Mouse (Mus musculus): ENCODE measurements around the gene Atg9a.
A peak's percentile ranks its signal among the peaks of the same experiment; 100 is the strongest.

Gene Atg9a

GRCm38 (mm10) chr1:75215785-75216184 lies 23.8 kb upstream of the Atg9a start:
- peak in 1 of 2 experiments; percentile 65 for DNase-seq (ENCODE audit: low spot score in 2 of 2)

- DNase-seq (ENCODE audit: low spot score in 2 of 2) = peak in 1 of 2 experiments; percentile 67
Observed at GRCm38 (mm10) chr1:75214886-75215285, 22.9 kb upstream of the Atg9a start.

GRCm38 (mm10) chr1:75214442-75214841 lies 22.4 kb upstream of the Atg9a start:
- peak in 1 of 2 experiments; percentile 59 for DNase-seq (ENCODE audit: low spot score in 2 of 2)

DNA sequence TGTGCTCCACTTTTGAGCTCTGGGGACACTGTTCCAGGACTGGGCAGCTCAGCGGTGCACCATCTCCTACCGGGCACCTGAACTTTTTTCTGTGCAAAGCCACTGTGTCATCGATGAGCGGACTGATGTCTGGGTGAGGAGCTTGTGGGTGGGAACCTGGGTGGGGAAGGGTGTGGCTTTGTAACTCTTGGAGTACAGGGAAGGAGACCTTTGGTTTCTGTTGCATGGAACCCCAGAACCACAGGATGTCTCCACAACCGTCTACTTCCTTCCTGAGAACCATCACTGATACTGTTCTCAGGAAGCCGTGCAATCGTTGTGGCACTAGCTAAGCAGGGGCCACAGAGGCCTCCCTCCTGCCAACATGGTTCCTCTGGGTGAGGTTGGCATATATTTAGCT lies 21.1 kb upstream of the Atg9a start:
- DNase-seq (ENCODE audit: low spot score in 2 of 2) = peak; percentile 49 to 74

DNA sequence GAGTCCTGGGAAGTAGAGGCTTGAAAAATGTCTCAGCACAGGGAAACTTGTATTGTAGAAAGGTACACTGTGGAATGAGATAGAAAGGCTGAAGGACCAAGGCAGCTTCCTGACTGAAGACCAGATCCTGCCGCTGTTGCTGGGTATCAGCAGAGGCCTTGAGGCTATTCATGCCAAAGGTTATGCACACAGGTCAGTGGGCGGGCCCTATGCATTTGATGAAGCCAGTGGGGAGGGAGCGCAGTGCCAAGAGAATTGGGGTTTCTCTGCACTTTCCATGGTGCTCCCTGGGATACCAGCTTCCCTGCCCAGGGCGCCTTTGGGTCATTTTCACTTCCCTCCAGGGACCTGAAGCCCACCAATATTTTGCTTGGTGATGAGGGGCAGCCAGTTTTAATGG lies 20.5 kb upstream of the Atg9a start:
- DNase-seq (ENCODE audit: low spot score in 2 of 2) = no peak

DNA sequence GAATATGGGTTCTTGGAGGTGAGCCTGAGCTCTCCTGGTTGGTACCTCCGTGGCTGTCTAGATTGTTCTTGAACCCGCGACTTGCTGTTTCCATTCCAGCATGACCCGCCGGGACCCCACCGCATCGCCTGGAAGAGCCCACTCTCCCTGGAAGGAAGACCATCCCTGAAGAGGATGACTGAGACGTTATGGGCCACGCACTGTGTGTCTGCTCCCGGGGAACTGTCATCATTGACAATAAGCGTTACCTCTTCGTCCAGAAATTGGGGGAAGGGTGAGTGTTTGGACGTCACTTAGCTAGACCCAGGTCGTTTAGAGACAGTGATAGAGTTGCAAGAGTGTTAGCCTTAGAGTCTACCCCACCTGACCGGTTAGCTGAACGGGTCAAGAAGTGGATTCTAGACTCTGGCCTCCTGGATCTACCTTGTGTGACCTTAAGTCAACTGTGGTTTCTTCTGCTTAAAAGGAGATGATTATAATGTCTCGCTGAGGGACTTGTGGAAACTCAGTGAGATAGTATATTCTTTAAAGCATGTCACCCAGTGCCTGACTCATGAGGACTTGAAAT lies 19.2 kb upstream of the Atg9a start:
- no peak for DNase-seq (ENCODE audit: low spot score in 2 of 2)

DNA sequence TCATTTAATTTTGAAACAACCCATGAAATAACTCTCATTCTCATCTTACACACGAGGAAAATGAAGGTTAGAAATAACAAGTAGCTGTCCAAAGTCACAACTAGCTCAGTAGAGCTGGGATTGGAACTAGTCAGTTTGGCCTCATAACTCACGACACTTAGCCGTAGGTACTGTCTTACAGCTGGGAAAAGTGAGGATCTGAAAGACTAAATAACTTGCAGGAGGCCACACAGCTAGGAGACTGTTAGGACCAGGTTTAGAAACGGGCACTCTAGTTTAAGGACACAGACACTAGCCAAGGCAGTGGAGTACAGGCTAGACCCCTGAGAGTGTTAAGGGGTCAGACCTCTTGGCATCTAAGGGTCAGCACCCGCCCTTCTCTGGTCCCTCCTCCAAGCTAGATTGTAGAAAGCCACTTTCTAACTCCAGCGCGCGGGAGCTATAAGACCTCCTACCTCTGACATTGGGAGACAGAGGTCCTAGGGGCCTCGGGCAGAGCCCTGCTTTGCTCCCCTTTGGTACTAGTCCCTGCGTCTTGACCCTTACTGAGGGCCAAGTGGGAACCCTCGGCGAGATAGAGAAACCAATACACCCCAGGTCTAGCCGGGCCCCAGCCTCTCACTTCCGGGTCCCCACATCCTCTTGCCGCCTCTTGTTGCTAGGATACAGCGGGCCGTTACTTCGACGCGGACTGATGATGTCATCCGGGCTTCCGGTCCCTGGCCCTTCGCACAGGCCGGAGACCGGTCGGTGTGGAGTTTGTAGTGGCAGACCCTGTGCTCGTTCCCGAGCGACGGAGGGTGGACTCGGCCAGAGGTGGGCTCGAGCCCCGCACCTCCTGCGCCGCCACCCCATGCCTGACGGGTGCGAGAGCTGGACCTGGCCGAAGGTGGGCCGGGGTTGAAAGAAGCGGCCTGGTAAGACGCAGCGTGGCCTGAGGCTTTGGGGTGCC lies 18.4 kb upstream of the Atg9a start, which contains the start of the genes Glb1l and Stk16:
Gene Glb1l, minus strand, starts transcription at position 678 of the 952 bp plus-strand sequence.
Gene Stk16, plus strand, starts transcription at position 703 of the 952 bp plus-strand sequence.
- peak; percentile 94 to 97 for DNase-seq (ENCODE audit: low spot score in 2 of 2)

DNA sequence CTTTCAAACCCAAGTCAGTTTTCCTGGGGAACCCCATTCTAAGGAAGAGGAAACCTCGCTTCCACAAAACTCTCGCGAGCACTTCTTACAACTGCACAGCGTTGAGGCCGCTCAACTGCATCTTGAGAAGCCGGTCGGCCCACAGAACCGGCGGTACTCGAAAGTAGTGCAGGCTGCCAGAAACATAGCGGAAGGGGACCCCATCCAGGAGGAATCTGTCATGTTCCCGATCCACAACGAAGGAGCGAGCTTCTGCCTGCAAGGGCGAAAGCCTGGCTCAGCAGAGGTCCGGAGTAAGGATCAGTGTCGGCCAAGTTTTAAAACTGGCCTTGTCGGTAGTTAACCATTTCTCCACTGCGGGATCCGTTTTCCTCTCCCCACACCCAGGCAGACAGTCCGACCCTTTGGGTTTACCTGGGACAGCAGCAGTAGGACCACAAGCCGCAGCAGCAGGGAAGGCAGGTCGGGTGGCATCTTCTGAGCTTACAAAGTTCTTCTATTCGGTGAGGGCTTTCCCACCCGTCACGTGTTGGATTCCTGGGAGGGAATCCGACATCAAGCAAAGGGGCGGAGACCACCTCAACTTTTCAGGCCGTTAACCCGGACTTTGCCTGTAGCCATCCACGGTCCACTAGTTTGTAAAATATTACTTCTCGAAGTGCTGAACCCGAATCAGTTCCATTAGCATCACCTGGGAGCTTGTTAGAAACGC lies 17.1 kb upstream of the Atg9a start:
- DNase-seq (ENCODE audit: low spot score in 2 of 2) = peak; percentile 51 to 77

DNA sequence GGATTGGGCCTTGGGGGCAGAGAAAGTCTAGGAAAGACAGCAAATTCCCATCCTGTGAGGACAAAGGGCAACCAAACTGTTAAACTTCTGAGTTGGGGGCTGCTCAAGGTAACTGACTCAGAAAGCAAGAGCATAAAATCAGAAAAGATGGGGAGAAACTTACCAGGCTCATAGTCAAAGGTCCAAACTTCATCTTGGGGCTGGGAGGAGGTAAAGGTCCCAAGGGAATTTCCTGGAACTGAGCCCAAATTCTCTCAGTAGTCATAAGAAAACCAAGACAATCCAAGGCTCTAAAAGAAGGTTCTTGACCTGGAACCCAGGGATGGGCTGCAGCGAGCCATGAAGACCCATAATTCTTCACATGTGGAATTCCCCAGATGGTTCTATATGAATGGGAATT lies 9.2 kb upstream of the Atg9a start:
- no peak for DNase-seq (ENCODE audit: low spot score in 2 of 2)

- peak; percentile 45 to 73 for DNase-seq (ENCODE audit: low spot score in 2 of 2)
Observed at GRCm38 (mm10) chr1:75192452-75192851, 456 bp upstream of the Atg9a start.

- no peak for DNase-seq (ENCODE audit: low spot score in 2 of 2)
Observed at GRCm38 (mm10) chr1:75191258-75191621, 756 bp downstream of the Atg9a start.

DNA sequence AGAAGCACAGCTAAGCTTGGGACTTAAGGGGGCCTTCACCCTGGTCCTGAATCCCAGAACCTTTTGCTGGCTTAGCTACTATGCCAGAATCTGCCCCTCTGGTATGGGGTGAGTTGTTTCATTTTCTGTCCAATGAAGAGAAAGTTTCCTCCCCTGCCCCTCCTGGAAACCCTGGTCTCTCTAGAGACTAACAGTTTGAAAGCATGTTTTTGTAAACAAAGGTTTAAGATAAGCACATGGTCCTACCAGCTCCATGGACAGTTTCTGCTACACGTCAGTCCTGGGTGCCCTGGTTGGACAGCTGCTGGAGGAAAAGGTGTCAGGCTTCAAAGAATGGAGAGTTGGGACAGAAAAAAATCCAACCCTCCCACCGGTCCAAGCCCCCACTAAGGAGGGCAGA lies 1.4 kb downstream of the Atg9a start:
- peak in 1 of 2 experiments; percentile 65 for DNase-seq (ENCODE audit: low spot score in 2 of 2)

DNA sequence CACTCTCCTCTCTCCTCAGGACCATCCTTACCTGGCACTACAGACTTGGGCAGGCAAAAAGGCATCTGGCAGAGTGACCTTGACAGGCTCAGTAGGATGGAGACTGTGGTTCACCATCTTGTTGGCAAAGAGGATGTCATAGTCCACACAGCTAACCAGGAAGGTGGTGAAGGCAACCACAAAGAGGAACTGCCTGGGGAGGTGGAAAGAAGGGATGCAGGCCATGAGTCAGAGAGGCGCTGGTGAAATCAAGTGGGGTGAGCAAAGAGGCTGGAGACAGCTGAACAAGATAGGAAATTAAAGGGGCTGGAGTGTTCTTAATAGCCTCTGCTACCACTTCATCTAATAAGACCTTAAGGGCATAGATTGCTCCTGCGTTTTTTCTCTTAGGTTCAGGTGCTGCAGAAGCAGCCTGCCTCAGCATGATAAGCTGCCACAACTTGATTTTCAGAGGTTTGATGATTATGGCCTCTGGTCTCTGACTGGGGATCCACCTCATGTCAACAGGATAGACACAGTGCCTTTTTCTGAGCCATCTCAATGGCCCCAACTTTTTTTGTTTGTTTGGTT lies 4.0 kb downstream of the Atg9a start:
- no peak for DNase-seq (ENCODE audit: low spot score in 2 of 2)

- no peak for DNase-seq (ENCODE audit: low spot score in 2 of 2)
Observed at GRCm38 (mm10) chr1:75187126-75187525, 4.9 kb downstream of the Atg9a start.

DNA sequence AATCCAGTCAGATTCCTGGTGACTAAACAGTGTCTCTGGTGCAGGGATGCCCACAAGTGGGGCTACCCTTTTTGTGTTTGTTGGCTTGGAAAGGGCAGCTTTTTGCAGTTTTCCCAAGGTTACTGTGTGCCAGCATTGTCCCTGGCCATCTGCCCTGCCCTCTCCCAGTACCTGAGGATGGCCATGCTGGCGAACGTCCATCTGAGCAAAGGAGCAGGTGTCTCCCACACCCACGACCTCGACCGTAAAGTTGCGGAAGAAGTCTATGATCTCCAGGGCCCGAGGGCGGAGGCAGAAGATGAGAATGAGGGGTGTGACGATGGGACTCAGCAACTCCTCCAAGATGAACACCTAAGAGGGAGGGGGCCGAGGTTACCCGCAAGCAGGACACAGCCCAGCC lies 6.5 kb downstream of the Atg9a start:
- DNase-seq (ENCODE audit: low spot score in 2 of 2) = no peak

GRCm38 (mm10) chr1:75182160-75182559 lies 9.8 kb downstream of the Atg9a start:
- DNase-seq (ENCODE audit: low spot score in 2 of 2) = peak in 1 of 2 experiments; percentile 60

GRCm38 (mm10) chr1:75181377-75181870 lies 10.6 kb downstream of the Atg9a start:
- peak in 1 of 2 experiments; percentile 61 for DNase-seq (ENCODE audit: low spot score in 2 of 2)

DNA sequence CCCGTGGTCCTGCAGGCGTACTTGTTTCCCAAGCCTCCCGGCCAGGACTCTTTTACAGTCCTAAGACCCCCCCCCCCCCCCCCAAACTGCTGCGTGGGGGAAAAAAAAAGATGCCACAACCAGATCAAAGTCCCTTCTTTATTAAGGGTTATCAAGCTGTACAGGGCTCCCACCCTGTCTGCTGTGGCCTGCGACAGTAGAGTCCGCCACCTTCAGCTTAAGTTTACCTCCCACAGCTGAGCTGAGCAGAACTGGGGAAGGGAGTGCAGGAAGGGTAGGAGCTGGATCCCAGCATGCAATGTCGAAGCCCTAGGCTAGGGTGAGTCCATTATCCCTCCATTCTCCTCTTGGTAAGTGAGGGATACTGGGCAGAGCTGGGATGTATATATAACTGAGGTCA lies 11.3 kb downstream of the Atg9a start:
- peak in 1 of 2 experiments; percentile 63 for DNase-seq (ENCODE audit: low spot score in 2 of 2)

DNA sequence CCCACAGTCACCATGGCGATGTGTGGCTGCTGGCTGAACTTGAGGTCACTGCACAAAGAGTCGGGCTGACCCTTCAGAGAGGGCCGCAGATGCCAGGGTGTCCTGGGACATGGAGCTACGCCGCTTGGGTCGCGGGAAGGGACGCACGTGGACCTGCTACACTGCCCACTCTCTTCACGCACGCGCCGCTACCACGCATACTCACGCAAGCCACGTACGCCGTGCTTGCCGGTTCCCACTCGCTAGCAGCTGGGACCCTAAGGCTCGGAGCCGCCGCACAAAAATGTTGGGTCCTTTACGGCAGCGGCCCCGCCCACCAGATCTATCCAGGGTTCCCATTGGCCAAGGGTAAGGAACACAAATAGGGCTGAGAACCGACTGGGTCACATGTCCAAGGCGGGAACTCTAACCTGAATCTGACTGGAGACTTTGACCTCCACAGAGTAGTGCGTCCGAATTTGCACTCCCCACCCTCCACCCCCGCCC lies 11.8 kb downstream of the Atg9a start, which contains the start of gene Abcb6:
Gene Abcb6, minus strand, starts transcription at position 288 of the 486 bp plus-strand sequence.
- peak; percentile 91 to 94 for DNase-seq (ENCODE audit: low spot score in 2 of 2)

DNA sequence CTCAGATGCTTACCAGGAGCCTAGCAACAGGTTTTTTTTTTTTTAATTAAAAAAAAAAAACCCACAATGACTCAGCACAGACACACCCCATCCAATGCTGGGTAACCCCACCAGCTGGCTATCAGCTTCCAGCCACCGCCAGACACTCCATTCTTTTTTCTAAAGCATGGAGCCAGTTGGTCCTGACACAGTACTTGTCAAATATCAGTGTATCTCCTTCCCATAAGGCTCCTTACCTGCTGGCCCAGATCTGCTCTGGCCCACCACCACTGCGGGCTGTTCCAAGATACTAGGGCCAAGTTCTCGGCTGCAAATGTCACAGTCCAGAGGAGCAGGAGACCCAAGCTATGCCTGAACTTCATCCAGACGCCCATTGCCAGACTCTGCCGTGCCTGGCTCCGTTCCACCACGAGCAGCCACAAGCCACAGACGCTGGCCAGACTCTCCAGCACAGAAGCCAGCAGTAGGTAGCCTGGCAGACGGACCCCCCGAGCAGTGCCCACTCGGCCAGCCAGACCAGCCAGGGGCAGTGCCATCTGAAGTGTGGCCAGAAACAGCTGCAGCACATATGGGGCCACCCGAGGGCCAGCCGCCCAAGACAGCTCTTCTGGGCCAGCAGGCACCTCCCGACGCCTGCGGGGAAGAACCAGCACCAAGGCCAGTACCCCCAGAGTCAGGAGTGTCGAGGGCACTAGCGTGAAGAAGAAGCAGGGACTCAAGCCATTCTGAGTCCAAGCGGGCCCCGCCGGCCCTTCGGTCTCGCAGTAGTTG lies 12.5 kb downstream of the Atg9a start:
- DNase-seq (ENCODE audit: low spot score in 2 of 2) = peak in 1 of 2 experiments; percentile 63
